Mouse (Mus musculus) adrenal gland, postnatal 10 days (tissue): ENCODE results near the gene Sec23ip. TPM values are rescaled to one million over a fixed set of nuclear protein-coding genes. Genes with fewer than 3 reads are reported as not detected.
"Not testable (repeated sequence)": the region's sequence is repeated elsewhere in the genome, so short reads cannot be mapped to it uniquely, and the experiment has no call there.

Source experiments
- DNase-seq: peaks from one replicate; pipeline ENCODE4 v3.0.0; 2021; ENCODE audit warnings: mixed read lengths
- long read RNA-seq, 2 experiments: library from polyadenylated mRNA; stranded (forward); transcript quantifications; one replicate each; pipeline ENCODE4 v2.0.0; 2021
- total RNA-seq, 2 experiments: library from RNA; stranded (reverse); gene quantifications; 2 replicates each; pipeline ENCODE4 v1.2.3; 2021

Sec23ip gene
- total RNA-seq: 10 to 100 TPM; 34.1 to 44.9 TPM
- long read RNA-seq, experiment 1, full-length matches to known transcripts: 17 of 35 reads
- long read RNA-seq, experiment 1, partial matches to known transcripts: 8 of 35 reads
- long read RNA-seq, experiment 1, other reads (novel, unspliced or antisense): 10 of 35 reads
- long read RNA-seq, experiment 2, full-length matches to known transcripts: 10 of 22 reads
- long read RNA-seq, experiment 2, partial matches to known transcripts: 4 of 22 reads
- long read RNA-seq, experiment 2, other reads (novel, unspliced or antisense): 8 of 22 reads

- peak; percentile 98 for DNase-seq
These were observed at the start of gene Sec23ip for GRCm38 (mm10) chr7:128744684-128745485. Gene Sec23ip (plus strand): TSS chr7:128744943.

DNA sequence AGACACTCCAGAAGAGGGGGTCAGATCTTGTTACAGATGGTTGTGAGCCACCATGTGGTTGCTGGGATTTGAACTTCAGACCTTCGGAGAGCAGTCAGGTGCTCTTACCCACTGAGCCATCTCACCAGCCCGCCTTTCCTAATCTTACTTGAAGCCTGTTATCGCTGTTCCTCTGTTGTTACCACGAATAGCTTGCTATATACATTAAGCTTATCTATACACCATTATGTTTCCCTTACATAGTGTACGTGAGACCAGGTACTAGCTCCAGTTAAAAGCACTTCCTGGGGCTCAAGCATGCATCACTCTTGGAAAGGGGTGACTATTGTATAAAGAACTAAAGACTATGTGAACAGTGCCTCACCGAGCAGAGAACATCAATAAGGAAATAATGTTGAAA, 44.8 kb upstream of the Sec23ip start:
- not testable (repeated sequence) for DNase-seq

DNA sequence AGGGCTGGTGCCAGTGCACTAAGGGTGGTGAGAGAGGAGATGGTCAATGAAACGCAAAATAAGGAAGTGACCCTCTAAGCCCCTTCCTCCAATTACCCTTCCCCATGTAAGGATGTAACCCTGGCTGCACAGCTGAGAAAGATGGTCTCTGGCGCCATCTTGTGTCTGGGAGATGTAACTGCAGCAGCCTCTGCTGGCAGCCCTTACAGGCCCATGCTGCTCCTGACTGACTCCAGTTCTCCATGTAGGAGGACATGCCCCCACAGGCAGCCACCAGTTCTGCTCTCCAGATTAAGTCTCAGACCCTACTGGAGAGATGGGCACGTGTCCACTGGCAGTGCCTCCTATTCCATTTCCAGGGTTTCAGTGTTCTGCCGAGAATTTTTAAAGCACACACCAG, 39.0 kb upstream of the Sec23ip start:
- peak; percentile 78 for DNase-seq

DNA sequence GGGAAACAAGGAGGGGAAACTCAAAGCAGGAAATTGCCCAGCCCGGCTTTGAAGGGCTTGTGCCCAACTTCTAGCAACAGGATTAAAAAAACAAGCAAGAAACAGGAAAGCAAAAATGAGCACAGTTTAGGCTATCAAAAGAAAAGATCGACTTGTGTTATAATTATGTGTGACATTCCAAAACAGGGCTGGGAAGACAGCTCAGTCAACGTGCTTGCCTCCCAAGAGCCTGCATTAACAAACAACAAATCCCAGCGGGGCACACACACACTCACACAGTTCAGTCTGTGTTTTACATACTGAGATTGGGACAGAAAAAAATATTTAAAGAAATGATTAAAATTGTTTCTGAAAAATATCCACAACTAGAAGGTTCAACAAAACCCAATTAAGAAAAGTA, 26.8 kb upstream of the Sec23ip start:
- no peak for DNase-seq

DNA sequence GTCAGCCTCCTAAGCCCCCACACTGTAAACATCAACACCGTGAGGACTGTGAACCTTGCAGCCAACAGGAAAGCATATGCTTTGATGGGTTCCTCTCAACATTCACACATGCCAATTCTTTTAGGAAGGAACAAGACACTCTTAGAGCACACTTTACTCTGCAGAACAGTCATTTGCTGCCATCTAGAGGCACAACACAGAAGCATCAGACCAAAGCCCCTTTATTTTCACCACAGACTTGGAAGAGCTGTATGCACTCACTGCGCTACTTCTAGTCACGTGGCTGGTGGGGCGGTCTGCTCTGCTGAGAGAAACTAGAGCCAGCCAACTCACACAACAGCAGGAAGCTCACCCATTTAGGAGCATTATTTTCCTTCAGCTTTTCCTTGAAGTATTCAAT, 20.0 kb upstream of the Sec23ip start:
- peak; percentile 67 for DNase-seq

DNA sequence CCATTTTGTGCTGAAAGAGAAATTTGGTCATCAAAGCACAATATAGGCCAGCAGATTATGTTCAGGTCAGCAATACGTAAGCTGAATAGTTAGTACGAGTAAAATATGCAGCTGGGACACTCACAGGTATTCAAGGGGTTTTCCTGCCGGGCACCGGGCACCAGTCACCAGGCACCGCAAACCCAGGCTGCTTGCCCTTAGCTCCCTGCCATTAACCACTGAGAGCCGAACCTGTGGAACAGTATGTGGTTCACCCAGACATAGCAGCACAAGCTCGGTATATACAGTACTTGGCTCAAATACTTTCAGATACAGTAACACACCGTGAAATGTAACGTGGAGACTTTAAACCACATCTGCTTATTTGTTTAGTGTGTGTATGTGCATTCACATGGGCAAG, 19.6 kb upstream of the Sec23ip start:
- no peak for DNase-seq

GRCm38 (mm10) chr7:128726999-128727398, 17.7 kb upstream of the Sec23ip start:
- DNase-seq: no peak

DNA sequence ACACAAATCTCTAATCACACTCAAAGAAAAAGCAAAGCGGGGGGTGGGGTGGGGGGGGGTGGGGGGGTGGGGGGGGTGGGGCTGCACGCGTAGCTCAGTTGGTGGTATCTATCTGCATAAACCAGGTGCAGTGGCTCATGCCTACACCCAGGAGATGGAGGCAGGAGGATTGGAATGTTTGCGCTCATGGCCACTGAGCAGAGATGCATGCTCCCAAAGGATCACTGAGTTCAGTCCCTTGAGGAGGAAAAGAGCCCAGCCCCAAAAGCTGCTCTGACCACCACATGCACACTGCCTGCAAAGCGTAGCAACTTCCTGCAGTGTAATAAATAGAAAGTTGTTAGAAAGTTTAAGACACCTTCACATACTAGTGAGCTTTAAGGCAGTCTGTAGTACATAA, 17.0 kb upstream of the Sec23ip start:
- no peak for DNase-seq

GRCm38 (mm10) chr7:128728738-128729137, 16.0 kb upstream of the Sec23ip start:
- no peak for DNase-seq

DNA sequence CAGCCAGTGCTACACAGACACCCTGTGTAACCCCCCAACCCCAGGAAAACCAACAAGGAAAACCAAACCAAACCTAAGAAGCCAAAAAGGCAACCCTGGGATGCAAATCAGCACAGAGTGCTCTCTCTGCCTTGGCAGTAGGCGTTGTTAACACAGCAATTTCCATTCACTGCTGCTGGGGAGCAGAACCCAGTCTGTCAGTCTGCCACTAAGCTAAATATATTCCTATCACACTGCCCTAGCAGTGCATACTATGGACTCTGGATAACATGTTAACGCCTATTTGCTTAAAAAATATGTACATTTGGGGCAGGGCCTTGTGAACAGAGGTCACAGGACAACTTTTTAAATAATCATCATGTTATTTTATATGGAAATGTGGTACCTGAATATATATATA, 13.2 kb upstream of the Sec23ip start:
- no peak for DNase-seq

GRCm38 (mm10) chr7:128738041-128738440, 6.7 kb upstream of the Sec23ip start:
- DNase-seq: no peak

- no peak for DNase-seq
These were observed 5.7 kb upstream of the Sec23ip start for GRCm38 (mm10) chr7:128739116-128739461.

GRCm38 (mm10) chr7:128739462-128740277, 5.1 kb upstream of the Sec23ip start:
- DNase-seq: peak; percentile 70

DNA sequence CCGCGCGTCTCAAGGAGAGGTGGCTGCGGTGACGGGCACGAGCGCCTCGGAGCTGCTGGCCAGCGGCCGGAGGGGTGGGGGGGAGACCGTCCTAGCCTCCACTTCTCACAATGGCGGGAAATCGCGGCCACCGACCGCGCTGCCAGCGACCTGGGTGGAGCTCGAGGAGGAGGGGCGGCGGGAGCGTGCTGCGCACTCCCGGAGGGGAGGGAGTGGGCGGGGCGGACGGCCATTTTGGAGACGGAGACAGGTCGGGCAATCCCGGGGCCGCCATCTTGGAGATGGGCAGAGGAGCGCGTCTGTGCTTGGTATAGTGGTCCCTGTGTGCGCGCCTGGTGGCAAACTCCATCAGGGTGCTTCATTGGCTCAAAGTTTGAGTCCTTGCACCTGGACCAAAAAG, 4.4 kb upstream of the Sec23ip start, which contains the start of gene Mcmbp:
TSS of gene Mcmbp (minus strand) at position 162 of the 400 bp plus-strand sequence.
- peak; percentile 99 for DNase-seq

- DNase-seq: no peak
These were observed 845 bp upstream of the Sec23ip start for GRCm38 (mm10) chr7:128743898-128744297.

GRCm38 (mm10) chr7:128746151-128746550, 1.4 kb downstream of the Sec23ip start:
- DNase-seq: no peak

DNA sequence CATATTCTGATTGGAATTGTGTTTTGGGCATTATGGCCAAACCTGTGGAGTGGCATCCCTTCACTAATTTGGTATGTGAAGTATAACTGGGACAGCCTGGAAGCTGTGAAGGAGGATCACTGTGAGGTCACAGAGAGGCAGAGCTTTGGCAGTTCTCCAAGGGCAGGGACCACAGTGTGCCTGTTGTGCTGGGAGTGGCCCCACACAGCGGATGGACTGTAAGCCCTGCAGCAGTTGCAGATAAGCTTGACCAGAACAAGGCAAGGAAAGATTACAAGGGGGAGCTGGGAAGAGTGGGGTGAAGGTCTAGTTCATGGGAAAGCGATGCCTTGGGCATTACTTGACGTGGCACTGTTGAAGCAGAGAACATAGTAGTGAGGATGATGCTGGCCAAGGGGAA, 4.0 kb downstream of the Sec23ip start:
- peak; percentile 78 for DNase-seq

- DNase-seq: no peak
These were observed 5.6 kb downstream of the Sec23ip start for GRCm38 (mm10) chr7:128750296-128750695.

GRCm38 (mm10) chr7:128752012-128752411, 7.3 kb downstream of the Sec23ip start:
- DNase-seq: no peak

- DNase-seq: no peak
These were observed 10.7 kb downstream of the Sec23ip start for GRCm38 (mm10) chr7:128755396-128755795.

DNA sequence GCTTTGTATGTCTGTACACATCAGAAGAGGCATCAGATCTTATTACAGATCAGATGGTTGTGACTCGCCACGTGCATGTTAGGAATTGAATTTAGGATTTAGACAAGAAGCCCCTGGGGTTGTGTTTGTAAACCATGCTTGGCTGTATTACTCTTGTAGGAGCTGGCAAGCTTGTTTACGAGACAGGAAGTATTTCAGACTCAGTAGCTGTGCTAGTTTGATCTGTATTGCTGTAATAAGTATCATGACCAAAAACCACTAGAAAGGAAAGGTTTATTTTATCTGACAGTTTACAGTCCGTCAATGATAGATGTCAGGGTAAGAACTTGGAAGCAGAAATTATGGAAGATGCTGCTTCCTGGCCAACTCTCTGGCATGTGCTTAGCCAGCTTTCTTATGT, 14.2 kb downstream of the Sec23ip start:
- DNase-seq: no peak

GRCm38 (mm10) chr7:128766696-128767095, 22.0 kb downstream of the Sec23ip start:
- DNase-seq: no peak

- no peak for DNase-seq
These were observed 32.5 kb downstream of the Sec23ip start for GRCm38 (mm10) chr7:128777201-128777600.
